Mouse (Mus musculus) right cerebral cortex, adult 2 months (tissue): ENCODE measurements around the gene Tbx10.
A peak's percentile ranks its signal among the peaks of the same experiment; 100 is the strongest.
"Not testable (repeated sequence)": the region's sequence is repeated elsewhere in the genome, so short reads cannot be mapped to it uniquely, and the experiment has no call there.

ENCODE experiments used
- DNase-seq, 2 experiments: peaks; one replicate each; pipeline ENCODE4 v3.0.0; 2021 to 2022; ENCODE audit warnings: low spot score in 2 of 2

Tbx10 gene

GRCm38 (mm10) chr19:4044109-4044508 is 51.6 kb downstream of the Tbx10 start:
- DNase-seq, result not testable (repeated sequence)

GRCm38 (mm10) chr19:4045966-4046865 is 53.7 kb downstream of the Tbx10 start, which contains the start of gene Gstp2:
Gene Gstp2, minus strand, starts transcription at chr19:4046023.
- DNase-seq, result peak; percentile 85 to 90

GRCm38 (mm10) chr19:4046866-4047254 is 54.3 kb downstream of the Tbx10 start:
- no peak for DNase-seq

GRCm38 (mm10) chr19:4047859-4048258 is 55.3 kb downstream of the Tbx10 start:
- peak; percentile 61 to 71 for DNase-seq

- not testable (repeated sequence) for DNase-seq
These were observed 56.5 kb downstream of the Tbx10 start for GRCm38 (mm10) chr19:4049069-4049468.
